9 mouse cellular contexts compared by ENCODE assay signal in the genomic region with DNA sequence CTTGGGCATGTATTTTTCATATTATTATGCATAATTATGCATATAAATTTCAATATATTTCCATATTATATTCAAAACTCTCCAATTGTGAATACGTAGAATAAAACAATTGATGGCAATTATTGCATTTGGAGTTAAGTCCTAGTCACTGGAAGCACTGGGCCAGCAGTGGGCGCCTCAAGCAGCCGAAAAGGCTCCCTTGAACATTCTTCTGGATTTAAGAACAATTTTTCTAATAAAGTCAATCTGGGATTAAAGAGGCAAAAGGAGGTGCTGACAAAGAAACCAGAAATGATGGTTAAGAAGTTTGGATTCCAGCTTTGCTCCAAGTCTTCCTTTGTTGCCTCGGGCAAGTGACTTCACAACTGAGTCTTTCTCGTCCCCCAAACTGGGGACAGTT.
DNase-seq lines count a peak whose midpoint lies in the region; ATAC-seq and TF ChIP-seq lines count a peak whose summit lies in the region.
"Had no signal": no experiment of that assay in that cellular context is flagged by ENCODE, and none has a peak within 500 bp of the region (broad histone marks: within the 10 kb centered on the region; RNA-seq: fewer than 3 reads in every experiment).

No protein-coding gene starts in this region.

- H3K27ac ChIP-seq in liver, adult 2 months (replicated peaks; ENCODE audit: insufficient read depth, low read depth, low read length), result no peak overlapping the region
- no peak overlapping the region for H3K27ac ChIP-seq in liver, embryonic 12.5 days
- H3K27ac ChIP-seq in hindbrain, embryonic 12.5 days, result no peak overlapping the region
- H3K27ac ChIP-seq: liver, embryonic 15.5 days had no signal

- intact Hi-C loops in heart, postnatal 14 days (cut with DNase I), result loop anchor here (5.0 kb wide), 1 partner anchor 36 kb away; no protein-coding TSS in a partner anchor

- no peaks in the 10 kb centered on the region for H3K9me3 ChIP-seq in liver, embryonic 12.5 days (replicated peaks)
- no peaks in the 10 kb centered on the region for H3K9me3 ChIP-seq in hindbrain, embryonic 12.5 days (replicated peaks)
- H3K9me3 ChIP-seq: liver, embryonic 15.5 days had no signal

- no peak overlapping the region for H3K9ac ChIP-seq in liver, adult 2 months (ENCODE audit: low read depth, low read length)
- no peak overlapping the region for H3K9ac ChIP-seq in liver, embryonic 12.5 days
- no peak overlapping the region for H3K9ac ChIP-seq in hindbrain, embryonic 12.5 days
- H3K9ac ChIP-seq: liver, embryonic 15.5 days had no signal

- WGBS in liver, adult 2 months, result 81% methylated on average over 5 of the region's 5 CpGs
- 73% methylated on average over 5 of the region's 5 CpGs for WGBS in liver, embryonic 12.5 days (ENCODE audit: insufficient replicate concordance)
- WGBS in hindbrain, embryonic 12.5 days, result 84% methylated on average over 5 of the region's 5 CpGs

- no peak overlapping the region for H3K4me2 ChIP-seq in liver, embryonic 12.5 days
- H3K4me2 ChIP-seq in hindbrain, embryonic 12.5 days (replicated peaks), result no peak overlapping the region
- H3K4me2 ChIP-seq: liver, embryonic 15.5 days had no signal

- H3K4me3 ChIP-seq in liver, adult 2 months (ENCODE audit: insufficient read depth, low read depth, low read length), result no peak overlapping the region
- H3K4me3 ChIP-seq in liver, embryonic 12.5 days, result no peak overlapping the region
- H3K4me3 ChIP-seq in hindbrain, embryonic 12.5 days, result no peak overlapping the region
- H3K4me3 ChIP-seq: liver, embryonic 15.5 days had no signal

- H3K36me3 ChIP-seq in liver, adult 2 months (ENCODE audit: control insufficient read depth, insufficient read depth, low read length), result no peaks in the 10 kb centered on the region
- H3K36me3 ChIP-seq in liver, embryonic 12.5 days, result no peaks in the 10 kb centered on the region
- no peaks in the 10 kb centered on the region for H3K36me3 ChIP-seq in hindbrain, embryonic 12.5 days
- H3K36me3 ChIP-seq: liver, embryonic 15.5 days had no signal

- DNase-seq in adrenal gland, postnatal 14 days, result peak; percentile 21
- DNase-seq in adrenal gland, adult 2 months, result no peak
- no peak for DNase-seq in liver, adult 2 months (ENCODE audit: extremely low read depth, low read depth, low spot score)
- peak; percentile 23 to 33 for DNase-seq in heart, postnatal 14 days
- DNase-seq in lung, postnatal 4 days, result peak; percentile 30 to 55
- DNase-seq in spleen, postnatal 4 days (ENCODE audit: low spot score in 2 of 2), result no peak

- TF ChIP-seq CTCF in liver, adult 2 months (IDR thresholded peaks at IDR 0.05; ENCODE audit: low read depth, low read length), result peak; percentile 24; the same call in 1 of the 2 replicates

- no peaks in the 10 kb centered on the region for H3K79me2 ChIP-seq in liver, adult 2 months (ENCODE audit: control insufficient read depth, insufficient read depth, low read length)

- TF ChIP-seq POLR2A in liver, adult 2 months (IDR thresholded peaks at IDR 0.05; ENCODE audit: extremely low read depth, insufficient read depth, low read length), result no peak

- H3K27me3 ChIP-seq in liver, adult 2 months (ENCODE audit: control insufficient read depth, insufficient read depth, low read length), result no peaks in the 10 kb centered on the region
- H3K27me3 ChIP-seq in liver, embryonic 12.5 days (replicated peaks), result no peaks in the 10 kb centered on the region
- H3K27me3 ChIP-seq in hindbrain, embryonic 12.5 days, result no peaks in the 10 kb centered on the region
- H3K27me3 ChIP-seq: liver, embryonic 15.5 days had no signal

- no peaks in the 10 kb centered on the region for H3K4me1 ChIP-seq in liver, adult 2 months (ENCODE audit: control insufficient read depth, insufficient read depth, low read length)
- H3K4me1 ChIP-seq in liver, embryonic 12.5 days, result no peaks in the 10 kb centered on the region
- H3K4me1 ChIP-seq in hindbrain, embryonic 12.5 days, result peaks cover 10% of the 10 kb centered on the region
- H3K4me1 ChIP-seq: liver, embryonic 15.5 days had no signal

- ATAC-seq in liver, embryonic 12.5 days, result no peak
- ATAC-seq in hindbrain, embryonic 12.5 days (ENCODE audit: low FRiP score), result no peak

Comparison
In these comparisons a context has a peak if more than half of its experiments do, and no peak if none do; other contexts are left out.
1. DNase-seq: peak in adrenal gland, postnatal 14 days (single experiment), heart, postnatal 14 days (2 of 2) and lung, postnatal 4 days (2 of 2); none in adrenal gland, adult 2 months (single experiment), liver, adult 2 months (single experiment) and spleen, postnatal 4 days (0 of 2).